Mouse (Mus musculus): ENCODE data around the gene Psmb5.
A peak's percentile ranks its signal among the peaks of the same experiment; 100 is the strongest.

The Psmb5 gene

GRCm38 (mm10) chr14:54617897-54618365 lies at the start of gene Psmb5:
Gene Psmb5 (minus strand): TSS chr14:54618022.
- peak; percentile 90 for DNase-seq (ENCODE audit: low spot score)

GRCm38 (mm10) chr14:54664477-54665222 lies 46.8 kb upstream of the Psmb5 start:
- DNase-seq (ENCODE audit: low spot score), result no peak

GRCm38 (mm10) chr14:54660009-54660408 lies 42.2 kb upstream of the Psmb5 start:
- DNase-seq (ENCODE audit: low spot score), result peak; percentile 38

GRCm38 (mm10) chr14:54653496-54653895 lies 35.7 kb upstream of the Psmb5 start:
- DNase-seq (ENCODE audit: low spot score), result peak; percentile 90

GRCm38 (mm10) chr14:54652787-54653186 lies 35.0 kb upstream of the Psmb5 start:
- no peak for DNase-seq (ENCODE audit: low spot score)

- DNase-seq (ENCODE audit: low spot score), result no peak
Observed at GRCm38 (mm10) chr14:54651556-54651955, 33.7 kb upstream of the Psmb5 start.

GRCm38 (mm10) chr14:54650621-54651454 lies 33.0 kb upstream of the Psmb5 start:
- peak; percentile 91 for DNase-seq (ENCODE audit: low spot score)

GRCm38 (mm10) chr14:54647900-54648299 lies 30.1 kb upstream of the Psmb5 start:
- DNase-seq (ENCODE audit: low spot score), result no peak

GRCm38 (mm10) chr14:54646898-54647636 lies 29.2 kb upstream of the Psmb5 start:
- DNase-seq (ENCODE audit: low spot score), result peak; percentile 65

- DNase-seq (ENCODE audit: low spot score), result no peak
Observed at GRCm38 (mm10) chr14:54646455-54646854, 28.6 kb upstream of the Psmb5 start.

GRCm38 (mm10) chr14:54644294-54644693 lies 26.5 kb upstream of the Psmb5 start:
- DNase-seq (ENCODE audit: low spot score), result no peak

- DNase-seq (ENCODE audit: low spot score), result no peak
Observed at GRCm38 (mm10) chr14:54643011-54643410, 25.2 kb upstream of the Psmb5 start.

- no peak for DNase-seq (ENCODE audit: low spot score)
Observed at GRCm38 (mm10) chr14:54642224-54642944, 24.6 kb upstream of the Psmb5 start.

GRCm38 (mm10) chr14:54641305-54641969 lies 23.6 kb upstream of the Psmb5 start, which contains the start of gene Cdh24:
Gene Cdh24 (minus strand): TSS chr14:54641364.
- peak; percentile 91 for DNase-seq (ENCODE audit: low spot score)

GRCm38 (mm10) chr14:54640946-54641304 lies 23.1 kb upstream of the Psmb5 start, which contains the start of gene Gm17606:
Gene Gm17606 (plus strand): TSS chr14:54640952.
- DNase-seq (ENCODE audit: low spot score), result no peak

GRCm38 (mm10) chr14:54640121-54640520 lies 22.3 kb upstream of the Psmb5 start:
- no peak for DNase-seq (ENCODE audit: low spot score)

GRCm38 (mm10) chr14:54638210-54638609 lies 20.4 kb upstream of the Psmb5 start:
- DNase-seq (ENCODE audit: low spot score), result no peak

GRCm38 (mm10) chr14:54636954-54637353 lies 19.1 kb upstream of the Psmb5 start:
- peak; percentile 24 for DNase-seq (ENCODE audit: low spot score)

GRCm38 (mm10) chr14:54634182-54634581 lies 16.4 kb upstream of the Psmb5 start:
- DNase-seq (ENCODE audit: low spot score), result no peak

GRCm38 (mm10) chr14:54632252-54632651 lies 14.4 kb upstream of the Psmb5 start:
- DNase-seq (ENCODE audit: low spot score), result no peak

- no peak for DNase-seq (ENCODE audit: low spot score)
Observed at GRCm38 (mm10) chr14:54631240-54631599, 13.4 kb upstream of the Psmb5 start.

Data from lung, postnatal 25 days (tissue).